Mouse (Mus musculus) brain, embryonic 14.5 days (tissue): Measurements from ENCODE around the gene Lrwd1.

ENCODE experiments used
- CTCF ChIP-seq: fragments of 200-500 bp; IDR thresholded peaks from 2 replicates; pipeline ENCODE4 v1.5.1; 2012; ENCODE audit warnings: inconsistent platforms, mild to moderate bottlenecking, moderate library complexity, borderline replicate concordance; ENCODE audit not compliant: insufficient read depth, insufficient read length; ENCODE audit errors: extremely low read depth
- POLR2A ChIP-seq: fragments of 200-500 bp; IDR thresholded peaks from 2 replicates; pipeline ENCODE4 v1.6.1; 2012; ENCODE audit warnings: mild to moderate bottlenecking, inconsistent platforms, borderline replicate concordance; ENCODE audit not compliant: poor library complexity, insufficient read depth, insufficient read length, severe bottlenecking; ENCODE audit errors: extremely low read depth

GRCm38 (mm10) chr5:136169626-136170511, 34.0 kb upstream of the Lrwd1 start:
- TF ChIP-seq POLR2A (no peak), CTCF (no peak)
